Mouse (Mus musculus): ENCODE data around the gene Zpbp2.

DNA sequence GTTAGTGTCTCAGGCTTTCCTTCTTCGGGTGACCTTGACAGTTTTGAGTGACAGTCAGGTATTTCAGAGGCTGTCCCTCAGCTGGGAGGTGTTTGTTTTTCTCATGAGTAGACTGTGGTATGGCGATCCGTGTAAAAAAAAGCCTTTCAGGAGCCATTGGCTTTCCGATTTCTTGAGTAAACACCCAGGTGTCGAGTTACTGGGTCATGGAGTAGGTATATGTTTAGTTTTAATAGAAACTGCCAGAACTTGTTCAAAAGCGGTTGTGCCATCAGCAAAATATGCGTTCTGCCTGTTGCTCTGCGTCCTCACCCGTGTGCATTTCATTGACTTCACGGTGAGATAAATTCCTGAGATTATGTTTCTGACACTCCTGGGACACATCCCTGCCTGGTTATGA lies 30.4 kb upstream of the Zpbp2 start:
- TF ChIP-seq CTCF (IDR thresholded peaks at IDR 0.05; ENCODE audit: extremely low read depth, insufficient read length, insufficient replicate concordance, low read depth, low read length) (no peak), POLR2A (IDR thresholded peaks at IDR 0.05; ENCODE audit: low read depth, low read length) (no peak)

Measured in small intestine, adult 2 months (tissue).